Mouse (Mus musculus): ENCODE data around the gene Fkbpl.

DNA sequence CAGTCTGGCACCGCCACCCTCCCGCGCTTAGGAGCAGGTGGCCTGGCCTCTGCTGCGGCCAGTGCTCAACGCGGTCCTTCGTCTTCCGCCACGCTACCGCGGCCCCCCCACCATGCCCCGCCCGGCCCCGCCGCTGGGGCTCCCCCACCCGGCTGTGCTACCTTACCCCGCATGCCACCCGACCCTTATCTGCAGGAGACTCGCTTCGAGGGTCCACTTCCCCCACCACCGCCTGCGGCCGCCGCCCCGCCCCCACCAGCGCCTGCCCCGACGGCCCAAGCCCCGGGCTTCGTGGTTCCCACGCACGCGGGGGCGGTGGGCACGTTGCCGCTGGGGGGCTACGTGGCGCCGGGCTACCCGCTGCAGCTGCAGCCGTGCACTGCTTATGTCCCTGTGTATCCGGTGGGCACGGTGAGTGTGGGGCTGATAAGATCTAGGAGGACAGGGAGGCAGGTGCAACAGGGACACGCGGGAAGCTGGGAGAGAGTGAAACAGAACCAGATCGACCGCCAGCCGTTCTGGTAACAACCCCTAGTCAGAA is 13.7 kb upstream of the Fkbpl start:
- TF ChIP-seq POLR2A (IDR thresholded peaks at IDR 0.05; ENCODE audit: borderline replicate concordance, extremely low read depth, low read depth, low read length) = no peak
- TF ChIP-seq CTCF (IDR thresholded peaks at IDR 0.05; ENCODE audit: insufficient read depth, low read length) = no peak
